ENCODE assay signal across 4 mouse cellular contexts in genomic region chr13:59592058-59592457, GRCm38 (mm10). TPM values are rescaled to one million over a fixed set of nuclear protein-coding genes. Genes with fewer than 3 reads are reported as not detected.
DNase-seq lines count a peak whose midpoint lies in the region.
"Not testable (repeated sequence)": the region's sequence is repeated elsewhere in the genome, so short reads cannot be mapped to it uniquely, and the experiment has no call there.

No protein-coding gene starts in this region.

- H3K4me3 ChIP-seq in ES-E14 (ENCODE audit: insufficient read depth in 1 of 2, low read depth in 1 of 2, low read length in 2 of 2, poor library complexity in 1 of 2, severe bottlenecking in 1 of 2) = not testable (repeated sequence)

- not testable (repeated sequence) for H3K4me1 ChIP-seq in ES-E14 (ENCODE audit: control insufficient read depth in 2 of 2, insufficient read depth in 2 of 2, low read length in 2 of 2, poor library complexity in 1 of 2)

- H3K27ac ChIP-seq in ES-E14 (ENCODE audit: insufficient read depth, low read depth, low read length, poor library complexity, severe bottlenecking) = not testable (repeated sequence)

- peaks cover 13% of the 10 kb centered on the region for H3K36me3 ChIP-seq in ES-E14 (ENCODE audit: control insufficient read depth, insufficient read depth, low read length, poor library complexity, severe bottlenecking)

- in situ Hi-C loops in ES-E14 (cut with MboI; ENCODE audit: low sequenced_read_pairs in 2 of 2, unreplicated experiment in 2 of 2) = not testable (repeated sequence)

- not testable (repeated sequence) for H3K9ac ChIP-seq in ES-E14 (ENCODE audit: insufficient read depth, low read depth, low read length, poor library complexity, severe bottlenecking)

- peak; percentile 45 for DNase-seq in ES-CJ7 (ENCODE audit: low read depth, low spot score)
- DNase-seq in ES-E14 (ENCODE audit: low read depth, low spot score) = peak; percentile 31
- peak; percentile 57 for DNase-seq in R1 (ENCODE audit: low read depth, low spot score)
- peak; percentile 88 for DNase-seq in ZHBTc4 (ENCODE audit: low read depth, low spot score)

- H3K9me3 ChIP-seq in ES-E14 (ENCODE audit: control insufficient read depth, insufficient read depth, low read depth, low read length) = not testable (repeated sequence)

RNA-seq across cellular contexts. Expression of gene Naa35, which starts 7.0 kb away (rescaled TPM):
- total RNA-seq in ES-E14 (2012; rRNA removed) = 75.4 and 79.1 TPM in 2 replicates

RNA-seq across cellular contexts. Expression of gene Agtpbp1, which starts 7.0 kb away (rescaled TPM):
- 25.0 and 32.1 TPM in 2 replicates for total RNA-seq in ES-E14 (2012; rRNA removed)

Comparison
In these comparisons a context has a peak if more than half of its experiments do, and no peak if none do; other contexts are left out.
1. DNase-seq: peak in every context shown above with its lines; median percentile 88 in ZHBTc4; 57 in R1; 45 in ES-CJ7; 31 in ES-E14.